Mouse (Mus musculus): ENCODE measurements at regions not wholly inside any gene's neighbourhood (a gene's known extent, or its start where the extent isn't known, plus 50 kb on each side); places are given as distances from the start of the nearest gene placed in this dataset.

DNA sequence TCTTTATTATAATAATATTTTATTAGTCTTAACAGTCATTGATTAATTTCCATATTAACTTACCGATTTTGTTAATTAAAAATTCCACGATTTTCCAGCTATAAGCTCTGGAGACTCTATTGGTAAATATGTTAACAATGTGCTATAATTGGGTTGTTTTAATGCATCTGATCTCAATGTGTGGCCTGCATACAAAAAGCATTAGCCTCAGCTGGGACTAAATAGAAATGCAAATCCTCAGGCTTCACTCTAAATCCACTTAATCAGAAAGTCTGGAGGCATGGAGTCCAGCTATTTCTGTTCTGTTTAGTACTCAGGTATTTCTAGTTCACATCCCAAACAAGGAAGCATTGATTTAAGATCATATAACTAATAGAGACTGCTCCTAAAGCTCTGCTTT lies 427.7 kb downstream of the Tdrd3 start:
- TF ChIP-seq POLR2A (IDR thresholded peaks at IDR 0.05; ENCODE audit: borderline replicate concordance, extremely low read depth, low read depth, low read length), result no peak
- TF ChIP-seq CTCF (IDR thresholded peaks at IDR 0.05; ENCODE audit: insufficient read depth, low read length), result no peak
- H3K4me3 ChIP-seq (replicated peaks; ENCODE audit: extremely low read depth, low read depth, low read length), result no peak overlapping the region
- DNase-seq, result no peak
- WGBS, result 72% methylated on average over 2 of the region's 2 CpGs
- H3K4me1 ChIP-seq (ENCODE audit: control insufficient read depth, insufficient read depth, low read length), result no peaks in the 10 kb centered on the region

DNA sequence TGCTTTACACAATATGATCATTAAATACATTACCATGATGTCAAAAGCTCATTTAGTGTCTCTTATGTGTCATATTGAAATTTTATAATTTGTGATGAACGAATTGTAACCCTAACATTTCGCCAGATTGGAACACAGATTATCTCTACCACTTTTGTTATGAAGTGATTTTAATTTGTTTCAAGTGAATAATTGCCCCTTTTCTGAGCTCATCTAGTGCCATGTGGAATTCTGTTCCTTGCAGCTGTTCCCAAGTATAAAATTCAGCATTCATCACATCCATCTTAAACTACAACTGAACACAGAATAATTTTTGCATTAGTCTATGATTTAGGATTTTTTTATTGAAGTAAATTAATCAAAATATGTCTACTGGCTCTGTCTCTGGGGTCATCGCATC lies 445.0 kb downstream of the Tdrd3 start:
- H3K4me1 ChIP-seq (ENCODE audit: control insufficient read depth, insufficient read depth, low read length), result no peaks in the 10 kb centered on the region
- H3K4me3 ChIP-seq (replicated peaks; ENCODE audit: extremely low read depth, low read depth, low read length), result no peak overlapping the region
- DNase-seq, result no peak
- 76% methylated on average over 3 of the region's 3 CpGs for WGBS
- TF ChIP-seq POLR2A (IDR thresholded peaks at IDR 0.05; ENCODE audit: borderline replicate concordance, extremely low read depth, low read depth, low read length), result no peak
- no peak for TF ChIP-seq CTCF (IDR thresholded peaks at IDR 0.05; ENCODE audit: insufficient read depth, low read length)

DNA sequence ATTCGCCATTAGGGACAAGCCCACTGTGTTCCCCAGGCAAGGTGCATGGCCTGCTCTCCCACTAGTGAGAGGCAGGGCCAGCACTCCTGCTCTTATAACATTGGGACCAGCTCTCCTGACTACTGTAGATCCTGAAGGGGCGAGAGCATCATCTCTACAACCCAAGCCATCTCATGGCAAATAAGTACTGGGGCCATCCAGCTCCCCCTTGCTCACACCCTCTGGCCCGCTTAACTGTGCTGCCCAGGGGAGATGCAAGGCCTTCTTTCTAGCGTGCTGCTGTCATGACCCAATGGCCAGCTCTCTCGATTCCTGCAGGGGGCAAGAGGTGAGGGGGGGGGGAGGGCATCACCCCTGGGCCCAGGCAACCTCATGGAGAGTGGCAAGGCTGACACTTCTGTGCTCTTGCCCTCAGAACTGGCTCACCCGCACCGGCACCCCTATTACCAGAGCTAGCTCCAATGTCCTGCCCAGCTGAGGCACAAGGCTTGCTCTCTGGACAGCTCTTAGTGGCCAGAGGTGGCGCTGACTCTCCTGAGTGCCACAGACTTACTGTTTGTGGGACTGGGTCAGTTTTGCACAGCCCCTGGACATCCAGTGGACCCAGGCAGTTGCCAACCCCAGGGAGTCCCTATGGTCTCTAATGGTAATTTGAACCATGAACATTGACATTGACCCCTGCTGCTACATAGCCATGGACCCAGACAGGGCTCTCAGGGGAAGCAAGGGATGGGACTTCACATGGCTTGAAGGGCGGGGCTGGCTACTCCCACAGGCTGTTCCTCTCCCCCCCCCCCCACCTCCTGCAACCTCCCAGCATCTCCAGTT lies 448.2 kb downstream of the Tdrd3 start:
- H3K4me3 ChIP-seq (replicated peaks; ENCODE audit: extremely low read depth, low read depth, low read length), result no peak overlapping the region
- no peaks in the 10 kb centered on the region for H3K4me1 ChIP-seq (ENCODE audit: control insufficient read depth, insufficient read depth, low read length)
- TF ChIP-seq POLR2A (IDR thresholded peaks at IDR 0.05; ENCODE audit: borderline replicate concordance, extremely low read depth, low read depth, low read length) (no peak), CTCF (IDR thresholded peaks at IDR 0.05; ENCODE audit: insufficient read depth, low read length) (no peak)
- WGBS, result 80% methylated on average over 9 of the region's 9 CpGs
- no peak for DNase-seq

DNA sequence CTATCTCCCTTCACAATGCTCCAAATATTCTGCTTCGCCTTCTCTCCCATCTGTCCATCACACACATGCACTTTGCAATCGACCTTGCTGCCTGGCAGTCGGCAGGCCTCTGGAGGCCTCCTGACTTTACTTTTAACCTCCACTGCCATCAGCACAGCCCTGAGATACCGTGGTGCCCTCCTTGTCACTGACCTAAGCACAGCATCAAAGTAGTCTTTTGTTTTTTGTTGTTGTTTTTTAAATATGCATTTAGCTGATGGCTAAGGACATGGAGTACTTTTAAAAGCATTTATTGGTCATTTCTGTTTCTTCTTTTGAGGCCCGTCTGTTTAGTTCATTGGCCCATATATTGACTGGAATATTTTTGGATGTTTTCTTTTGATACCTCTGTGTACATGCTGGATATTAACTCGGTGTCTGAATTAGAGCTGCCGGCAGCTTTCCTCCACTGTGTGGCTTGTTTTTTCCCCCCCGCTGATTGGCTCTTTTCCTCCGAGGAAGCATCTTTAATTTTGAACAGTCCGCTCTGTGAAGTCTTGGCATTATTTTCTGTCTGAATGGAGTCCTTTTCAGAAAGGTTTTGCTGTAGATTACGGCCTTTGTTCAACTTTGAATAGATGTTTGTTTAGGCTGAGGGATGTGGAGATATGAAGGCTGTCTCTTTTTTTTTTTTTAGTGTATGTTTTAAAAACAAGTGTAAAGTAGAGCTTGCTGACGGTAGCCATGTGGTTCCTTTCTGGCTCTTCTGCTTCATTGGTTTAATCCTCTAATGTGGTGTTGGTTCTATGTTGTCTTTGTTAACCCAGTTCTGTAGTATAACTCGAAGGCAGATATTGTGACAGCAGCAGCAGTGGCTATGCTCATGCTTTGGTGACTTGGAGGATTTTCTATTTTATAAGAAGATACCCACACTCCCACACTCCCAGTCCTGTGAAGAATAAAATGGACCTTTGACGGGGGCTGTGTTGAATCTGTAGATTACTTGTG lies 449.1 kb downstream of the Tdrd3 start:
- 73% methylated on average over 14 of the region's 14 CpGs for WGBS
- TF ChIP-seq CTCF (IDR thresholded peaks at IDR 0.05; ENCODE audit: insufficient read depth, low read length) (no peak), POLR2A (IDR thresholded peaks at IDR 0.05; ENCODE audit: borderline replicate concordance, extremely low read depth, low read depth, low read length) (no peak)
- Histone ChIP-seq H3K4me1 (ENCODE audit: control insufficient read depth, insufficient read depth, low read length) (no peaks in the 10 kb centered on the region), H3K4me3 (replicated peaks; ENCODE audit: extremely low read depth, low read depth, low read length) (no peak overlapping the region)
- no peak for DNase-seq

DNA sequence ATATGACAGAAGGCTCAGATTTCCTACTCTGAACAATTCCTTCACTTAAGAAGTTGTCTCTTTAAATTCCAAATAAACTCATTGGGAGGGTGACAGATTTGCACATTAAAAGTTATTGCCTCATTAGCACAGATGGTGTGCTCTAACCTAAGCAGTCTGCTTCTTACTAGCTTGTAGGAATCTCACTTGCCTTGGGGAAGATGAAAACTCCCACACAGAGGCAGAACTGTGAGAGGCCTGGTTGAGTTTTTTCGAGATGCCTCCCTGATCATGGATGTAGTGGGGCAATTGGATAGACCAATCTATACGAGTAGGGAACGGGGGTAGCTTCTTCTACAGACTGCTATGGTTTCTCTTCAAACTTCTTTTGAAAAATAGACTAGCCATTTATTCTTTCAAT lies 485.3 kb downstream of the Tdrd3 start:
- no peaks in the 10 kb centered on the region for H3K4me1 ChIP-seq (ENCODE audit: control insufficient read depth, insufficient read depth, low read length)
- TF ChIP-seq POLR2A (IDR thresholded peaks at IDR 0.05; ENCODE audit: borderline replicate concordance, extremely low read depth, low read depth, low read length) (no peak), CTCF (IDR thresholded peaks at IDR 0.05; ENCODE audit: insufficient read depth, low read length) (no peak)
- H3K4me3 ChIP-seq (replicated peaks; ENCODE audit: extremely low read depth, low read depth, low read length), result no peak overlapping the region
- no peak for DNase-seq
- 76% methylated on average over 3 of the region's 3 CpGs for WGBS

DNA sequence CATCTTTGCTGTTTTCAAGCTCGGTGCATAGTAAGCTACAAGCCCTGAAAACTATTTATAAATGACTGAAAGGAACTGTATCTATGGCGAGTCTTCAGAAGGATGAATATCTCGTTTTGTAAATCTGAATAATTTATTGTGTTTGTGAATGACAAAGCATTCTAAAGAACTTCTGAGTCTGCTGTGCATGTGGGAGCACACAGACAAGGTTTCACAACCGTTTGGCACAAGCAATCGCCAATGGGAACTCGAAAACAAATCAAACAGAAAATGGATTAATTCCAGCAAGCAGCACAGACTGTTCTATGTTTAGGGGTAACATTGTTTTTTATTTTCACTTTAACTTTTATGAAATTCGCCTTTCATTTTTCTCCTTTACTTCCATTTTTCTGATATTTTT lies 486.0 kb downstream of the Tdrd3 start:
- TF ChIP-seq CTCF (IDR thresholded peaks at IDR 0.05; ENCODE audit: insufficient read depth, low read length) (no peak), POLR2A (IDR thresholded peaks at IDR 0.05; ENCODE audit: borderline replicate concordance, extremely low read depth, low read depth, low read length) (no peak)
- DNase-seq, result no peak
- 64% methylated on average over 7 of the region's 7 CpGs for WGBS
- Histone ChIP-seq H3K4me1 (ENCODE audit: control insufficient read depth, insufficient read depth, low read length) (no peaks in the 10 kb centered on the region), H3K4me3 (replicated peaks; ENCODE audit: extremely low read depth, low read depth, low read length) (no peak overlapping the region)

Data from lung, adult 2 months (tissue).